Mouse (Mus musculus) midbrain, postnatal 0 days (tissue): ENCODE results near the gene Srsf1. TPM values are rescaled to one million over a fixed set of nuclear protein-coding genes. Genes with fewer than 3 reads are reported as not detected.
A peak's percentile ranks its signal among the peaks of the same experiment; 100 is the strongest.

Source experiments
- ATAC-seq: fragments of 200-750 bp; cut with Nextera tagmentation; 2 replicates; pipeline ENCODE4 v1.8.0; 2017; ENCODE audit warnings: moderate number of reproducible peaks, mild to moderate bottlenecking, moderate TSS enrichment, moderate library complexity; ENCODE audit not compliant: low FRiP score
- DNase-seq: peaks from one replicate; pipeline ENCODE4 v3.0.0-alpha.2; 2015; ENCODE audit warnings: low spot score
- H3K27ac ChIP-seq: fragments of 300-500 bp; sonication (generic); 2 replicates; pipeline ENCODE4 v1.5.1; 2014; ENCODE audit warnings: low read depth, mild to moderate bottlenecking, low read length, mixed read lengths
- H3K27me3 ChIP-seq: fragments of 300-500 bp; sonication (generic); 2 replicates; pipeline ENCODE4 v1.6.1; 2014; ENCODE audit warnings: low read length, control low read depth, mixed read lengths; ENCODE audit not compliant: insufficient read depth
- H3K36me3 ChIP-seq: fragments of 300-500 bp; sonication (generic); 2 replicates; pipeline ENCODE4 v1.6.1; 2014; ENCODE audit warnings: low read length, control low read depth, mixed read lengths; ENCODE audit not compliant: insufficient read depth
- H3K4me1 ChIP-seq: fragments of 300-500 bp; sonication (generic); 2 replicates; pipeline ENCODE4 v1.6.1; 2014; ENCODE audit warnings: mild to moderate bottlenecking, control low read depth, antibody characterized with exemption, low read length, mixed read lengths; ENCODE audit not compliant: insufficient read depth
- H3K4me2 ChIP-seq: fragments of 300-500 bp; sonication (generic); 2 replicates; pipeline ENCODE4 v1.6.1; 2014; ENCODE audit warnings: low read depth, mild to moderate bottlenecking, low read length, mixed read lengths; ENCODE audit not compliant: poor library complexity, severe bottlenecking
- H3K4me3 ChIP-seq: fragments of 300-500 bp; sonication (generic); 2 replicates; pipeline ENCODE4 v1.5.1; 2014; ENCODE audit warnings: low read depth, mild to moderate bottlenecking, low read length, moderate library complexity
- H3K9ac ChIP-seq: fragments of 300-500 bp; sonication (generic); replicated peaks from 2 replicates; pipeline ENCODE4 v1.6.1; 2014; ENCODE audit warnings: mild to moderate bottlenecking, low read length, moderate library complexity, mixed read lengths; ENCODE audit not compliant: poor library complexity, severe bottlenecking
- H3K9me3 ChIP-seq: fragments of 300-500 bp; sonication (generic); 2 replicates; pipeline ENCODE4 v1.6.1; 2016; ENCODE audit warnings: low read length, control low read depth
- CTCF ChIP-seq: IDR thresholded peaks from 2 replicates; pipeline ENCODE4 v1.5.1; 2016; ENCODE audit warnings: antibody characterized with exemption, mild to moderate bottlenecking
- WGBS: fragments of 180-500 bp; shearing (Covaris S2); extraction: QIAGEN DNeasy Blood & Tissue Kit; methylation state at CpG from one replicate; pipeline ENCODE4 v1.1.7; 2014; 5-methylcytosine and 5-hydroxymethylcytosine counted together
- polyA plus RNA-seq: library from polyadenylated mRNA; unstranded; fragments of >200 nt; fragmentation: Nextera tagmentation; extraction: Ambion mirVana; gene quantifications from 2 replicates; pipeline ENCODE4 v1.2.1, GENCODE M21; 2015
- total RNA-seq: library from RNA; depleted of rRNA; stranded (reverse); fragments of >200 nt; gene quantifications from 2 replicates; pipeline ENCODE4 v1.2.3, GENCODE M21; 2014

Gene Srsf1
- total and polyA plus RNA-seq, 2 experiments from 2014 or later, result 125 to 280 TPM

DNA sequence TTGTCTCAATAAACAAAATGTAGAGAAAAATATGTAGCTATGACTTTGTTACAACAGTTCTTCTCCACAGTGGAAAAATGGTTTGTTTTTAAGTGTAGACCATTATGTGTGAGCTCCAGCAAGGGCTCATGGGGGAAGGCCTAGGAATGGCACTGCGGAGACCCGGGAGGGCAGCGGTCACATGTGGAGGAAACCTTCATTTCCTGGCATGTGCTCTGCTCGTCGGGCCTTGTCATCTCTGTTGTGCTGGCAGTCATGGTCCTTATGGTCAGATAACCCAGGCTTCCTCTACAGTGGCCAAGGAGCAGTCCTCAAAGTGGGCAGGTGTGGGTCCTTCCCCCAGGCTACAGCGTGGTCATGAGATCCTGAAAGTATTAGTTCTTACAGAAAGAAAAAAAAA is 36.5 kb downstream of the Srsf1 start:
- no peaks in the 10 kb centered on the region for H3K27me3 ChIP-seq
- no peaks in the 10 kb centered on the region for H3K4me1 ChIP-seq
- no peak for TF ChIP-seq CTCF
- 76% methylated on average over 6 of the region's 6 CpGs for WGBS
- no peak overlapping the region for H3K4me2 ChIP-seq
- no peak overlapping the region for H3K4me3 ChIP-seq
- DNase-seq (no peak), ATAC-seq (no peak)
- H3K9me3 ChIP-seq, result no peaks in the 10 kb centered on the region
- no peak overlapping the region for H3K27ac ChIP-seq
- H3K36me3 ChIP-seq, result peaks cover 43% of the 10 kb centered on the region
- no peak overlapping the region for H3K9ac ChIP-seq

DNA sequence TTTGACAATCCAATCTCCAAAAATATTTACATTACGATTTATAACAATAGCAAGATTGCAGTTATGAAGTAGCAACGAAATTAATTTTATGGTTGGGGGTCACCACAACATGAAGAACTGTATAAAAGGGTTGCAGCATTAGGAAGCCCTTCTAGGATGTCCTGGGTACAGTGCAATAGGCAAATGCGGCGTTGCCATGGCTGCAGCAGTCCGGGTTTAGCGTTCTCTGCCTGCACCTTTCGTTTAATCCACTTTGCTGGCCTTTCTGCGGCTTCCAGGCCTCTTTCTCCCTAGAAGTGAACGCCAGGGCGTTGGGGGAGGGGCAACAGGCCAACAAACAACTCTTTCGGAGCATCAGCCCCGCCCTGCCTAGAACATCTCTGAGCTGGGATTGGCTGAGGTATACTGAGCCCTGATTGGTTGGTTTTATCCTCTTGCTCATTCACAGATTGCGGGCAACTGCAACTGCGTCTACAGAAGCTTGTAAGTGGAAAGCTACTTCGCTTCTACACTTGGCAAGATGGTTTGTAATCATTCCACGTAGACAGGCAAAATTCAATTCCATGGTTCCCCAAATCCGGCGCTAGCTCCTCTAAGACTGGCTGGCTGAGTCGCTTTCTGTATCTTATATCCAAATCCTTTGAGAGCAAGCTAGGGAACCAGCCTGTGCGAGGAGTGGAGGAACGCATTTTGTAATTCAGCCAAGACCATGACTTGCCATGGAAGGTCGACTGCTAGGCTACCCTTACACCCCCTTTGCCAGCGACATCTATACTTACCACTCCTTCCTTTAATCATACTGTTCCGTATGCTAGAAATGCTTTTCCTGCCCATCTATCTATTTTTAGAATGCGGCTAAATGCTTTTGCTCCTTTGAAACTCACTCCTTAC is 39.8 kb downstream of the Srsf1 start:
- Histone ChIP-seq H3K4me1 (no peaks in the 10 kb centered on the region), H3K27ac (peak overlapping the region; percentile 75), H3K9me3 (no peaks in the 10 kb centered on the region), H3K4me3 (peak overlapping the region; percentile 27), H3K4me2 (peak overlapping the region; percentile 55), H3K9ac (0 out of 2 replicates have a peak overlapping the region, but pooled peaks have one; percentile 5), H3K36me3 (peaks cover 18% of the 10 kb centered on the region; the same call in 1 of the 2 replicates), H3K27me3 (no peaks in the 10 kb centered on the region)
- peak; percentile 98 for DNase-seq
- no peak for TF ChIP-seq CTCF
- peak; percentile 98 for ATAC-seq
- WGBS, result 4% methylated on average over 25 of the region's 25 CpGs

DNA sequence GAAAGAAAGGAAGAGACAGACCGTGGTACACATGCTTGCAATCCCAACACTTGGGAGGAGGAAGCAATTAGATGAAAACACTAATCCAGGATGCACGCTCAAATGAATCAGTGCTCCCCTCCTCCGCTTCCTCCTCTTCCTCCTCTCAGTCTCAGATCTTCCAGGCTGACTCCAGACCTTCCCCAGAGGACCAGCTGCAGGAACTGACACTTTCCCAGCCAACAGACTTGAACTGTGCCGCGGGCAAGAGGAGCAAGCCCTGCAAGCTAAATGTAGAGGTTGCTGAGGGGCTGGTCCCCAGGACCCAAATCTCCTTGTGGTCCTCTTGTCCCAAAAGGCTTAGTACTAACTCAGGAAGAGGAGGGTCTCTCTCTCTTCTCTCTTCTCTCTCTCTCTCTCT is 42.0 kb downstream of the Srsf1 start:
- H3K36me3 ChIP-seq, result 0 out of 2 replicates have a peak, but pooled peaks cover 7% of the 10 kb centered on the region
- TF ChIP-seq CTCF, result no peak

GRCm38 (mm10) chr11:88090293-88090692 is 43.1 kb downstream of the Srsf1 start:
- WGBS, result 79% methylated on average over 5 of the region's 5 CpGs
- Histone ChIP-seq H3K4me2 (no peak overlapping the region), H3K27ac (no peak overlapping the region), H3K27me3 (no peaks in the 10 kb centered on the region), H3K4me1 (no peaks in the 10 kb centered on the region), H3K9me3 (no peaks in the 10 kb centered on the region), H3K4me3 (no peak overlapping the region), H3K36me3 (0 out of 2 replicates have a peak, but pooled peaks cover 2% of the 10 kb centered on the region), H3K9ac (no peak overlapping the region)
- TF ChIP-seq CTCF, result no peak
- ATAC-seq, result no peak
- DNase-seq, result no peak

More for the DNA sequence above, 42.0 kb downstream of the Srsf1 start:
- Histone ChIP-seq H3K4me2 (no peak overlapping the region), H3K4me3 (no peak overlapping the region), H3K27ac (no peak overlapping the region), H3K9me3 (no peaks in the 10 kb centered on the region), H3K27me3 (no peaks in the 10 kb centered on the region), H3K9ac (no peak overlapping the region), H3K4me1 (no peaks in the 10 kb centered on the region)
- no peak for DNase-seq
- WGBS, result 65% methylated on average over 5 of the region's 5 CpGs
- no peak for ATAC-seq

DNA sequence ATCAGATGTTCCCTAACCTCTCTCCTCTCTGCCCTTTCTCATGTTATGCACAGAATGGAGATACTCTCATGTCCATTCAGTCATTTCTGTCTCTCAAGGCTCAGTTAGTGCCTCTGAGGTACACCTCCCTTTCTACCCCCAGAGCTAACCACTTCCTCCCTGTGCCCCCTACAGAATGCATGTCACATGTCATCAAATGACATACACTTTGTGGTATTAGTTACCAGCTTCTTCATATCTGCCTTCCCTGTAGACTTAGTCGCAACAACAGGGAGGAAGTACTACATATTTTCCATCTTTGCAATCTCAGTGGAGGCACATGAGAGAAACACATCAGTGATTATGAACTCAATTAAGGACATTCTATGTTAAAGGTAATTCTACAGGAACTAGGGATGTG is 44.8 kb downstream of the Srsf1 start:
- H3K9ac ChIP-seq, result no peak overlapping the region
- no peak for ATAC-seq
- 96% methylated on average over 1 of the region's 1 CpGs for WGBS

DNA sequence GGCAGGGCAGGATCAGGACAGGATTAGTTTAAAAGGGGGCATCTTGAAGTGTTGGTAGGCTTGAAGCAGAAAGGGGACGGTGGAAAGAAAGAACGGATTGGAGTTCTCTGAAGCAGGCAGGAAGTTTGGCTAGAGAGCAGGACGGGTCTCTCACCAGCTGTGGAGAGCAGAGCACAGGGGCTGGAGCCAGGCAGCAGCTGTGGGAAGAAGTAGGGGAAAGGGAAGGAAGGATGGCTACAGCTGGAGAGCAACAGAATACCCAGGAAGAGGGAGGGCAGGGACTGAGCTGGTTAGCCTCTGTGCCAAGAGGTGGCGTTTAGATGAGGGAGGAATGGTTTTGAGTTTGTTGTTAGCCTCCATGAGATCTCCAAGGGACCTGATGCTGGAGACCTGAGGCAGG is 50.0 kb downstream of the Srsf1 start:
- TF ChIP-seq CTCF, result no peak
- H3K4me3 ChIP-seq, result no peak overlapping the region
- no peaks in the 10 kb centered on the region for H3K27me3 ChIP-seq
- DNase-seq (no peak), ATAC-seq (no peak)
- peak overlapping the region; percentile 13; the same call in 1 of the 2 replicates for H3K27ac ChIP-seq
- 27% methylated on average over 4 of the region's 4 CpGs for WGBS
- no peaks in the 10 kb centered on the region for H3K9me3 ChIP-seq
- no peak overlapping the region for H3K4me2 ChIP-seq
- H3K9ac ChIP-seq, result no peak overlapping the region
- no peaks in the 10 kb centered on the region for H3K36me3 ChIP-seq
- H3K4me1 ChIP-seq, result peaks cover 10% of the 10 kb centered on the region

More for the DNA sequence above, 44.8 kb downstream of the Srsf1 start:
- Histone ChIP-seq H3K27ac (no peak overlapping the region), H3K4me2 (no peak overlapping the region), H3K9me3 (no peaks in the 10 kb centered on the region), H3K4me3 (no peak overlapping the region), H3K36me3 (no peaks in the 10 kb centered on the region), H3K4me1 (no peaks in the 10 kb centered on the region), H3K27me3 (no peaks in the 10 kb centered on the region)
- no peak for DNase-seq
- no peak for TF ChIP-seq CTCF
